Mouse (Mus musculus) embryonic fibroblast, embryonic 13.5 days (primary cell): ENCODE results near the gene Insig2.

Source experiments
- CTCF ChIP-seq: IDR thresholded peaks from 2 replicates; pipeline ENCODE4 v1.5.1; 2011; ENCODE audit warnings: mild to moderate bottlenecking, control low read depth, low read length, moderate library complexity, borderline replicate concordance; ENCODE audit not compliant: insufficient read depth
- POLR2A ChIP-seq: IDR thresholded peaks from 2 replicates; pipeline ENCODE4 v1.6.1; 2011; ENCODE audit warnings: low read depth, mild to moderate bottlenecking, control low read depth, low read length, moderate library complexity

GRCm38 (mm10) chr1:121377410-121377809 is 45.0 kb upstream of the Insig2 start:
- TF ChIP-seq CTCF: no peak
- TF ChIP-seq POLR2A: no peak
